Comparison of ENCODE assay signal across 8 mouse cellular contexts in genomic region chr2:121294753-121295607, GRCm38 (mm10). TPM values are rescaled to one million over a fixed set of nuclear protein-coding genes. Genes with fewer than 3 reads are reported as not detected.
DNase-seq lines count a peak whose midpoint lies in the region; ATAC-seq and TF ChIP-seq lines count a peak whose summit lies in the region.

No protein-coding gene starts in this region.

- peak; percentile 86 for ATAC-seq in hindbrain, embryonic 16.5 days
- ATAC-seq in limb, embryonic 15.5 days (ENCODE audit: insufficient number of reproducible peaks, low FRiP score, low TSS enrichment, low read depth) = peak; percentile 79
- peak; percentile 85 for ATAC-seq in neural tube, embryonic 15.5 days (ENCODE audit: low FRiP score)

- no peak for TF ChIP-seq POLR2A in spleen, adult 2 months (IDR thresholded peaks at IDR 0.05; ENCODE audit: low read depth, low read length)

- H3K36me3 ChIP-seq in spleen, adult 2 months (ENCODE audit: control insufficient read depth, insufficient read depth, low read length) = no peaks in the 10 kb centered on the region
- H3K36me3 ChIP-seq in hindbrain, embryonic 16.5 days (ENCODE audit: control insufficient read depth, insufficient read depth, low read length) = peaks cover 13% of the 10 kb centered on the region
- H3K36me3 ChIP-seq in limb, embryonic 15.5 days = peaks cover 3% of the 10 kb centered on the region; the same call in 1 of the 2 replicates
- H3K36me3 ChIP-seq in neural tube, embryonic 15.5 days = peaks cover 15% of the 10 kb centered on the region

- peak overlapping the region; percentile 45; the same call in 1 of the 2 replicates for H3K4me3 ChIP-seq in spleen, adult 2 months (ENCODE audit: extremely low read depth, insufficient read depth, insufficient read length)
- H3K4me3 ChIP-seq in gastrocnemius, adult 2 months = peak overlapping the region; percentile 70
- peak overlapping the region; percentile 69 for H3K4me3 ChIP-seq in hindbrain, embryonic 16.5 days (ENCODE audit: low read length)
- H3K4me3 ChIP-seq in limb, embryonic 15.5 days = peak overlapping the region; percentile 53
- peak overlapping the region; percentile 61 for H3K4me3 ChIP-seq in neural tube, embryonic 15.5 days (replicated peaks)

- DNase-seq in spleen, adult 2 months (ENCODE audit: low read depth in 1 of 2, low spot score in 2 of 2) = no peak
- DNase-seq in spleen, postnatal 36 days (ENCODE audit: low spot score in 2 of 2) = no peak
- peak; percentile 92 to 94 for DNase-seq in cerebellum, postnatal 10 days
- peak; percentile 77 for DNase-seq in gastrocnemius, adult 2 months
- DNase-seq in thymus, postnatal 14 days = no peak

- 8% methylated on average over 18 of the region's 18 CpGs for WGBS in spleen, adult 2 months
- WGBS in hindbrain, embryonic 16.5 days = 0% methylated on average over 18 of the region's 18 CpGs
- 1% methylated on average over 18 of the region's 18 CpGs for WGBS in limb, embryonic 15.5 days
- WGBS in neural tube, embryonic 15.5 days = under 1% methylated on average over 18 of the region's 18 CpGs

- H3K4me2 ChIP-seq in hindbrain, embryonic 16.5 days (ENCODE audit: low read length) = peak overlapping the region; percentile 73
- H3K4me2 ChIP-seq in limb, embryonic 15.5 days = peak overlapping the region; percentile 82
- H3K4me2 ChIP-seq in neural tube, embryonic 15.5 days = peak overlapping the region; percentile 89

- H3K4me1 ChIP-seq in spleen, adult 2 months (ENCODE audit: control insufficient read depth, insufficient read depth, insufficient read length) = 0 out of 2 replicates have a peak, but pooled peaks cover 8% of the 10 kb centered on the region
- H3K4me1 ChIP-seq in hindbrain, embryonic 16.5 days (ENCODE audit: control insufficient read depth, insufficient read depth, low read depth, low read length) = peaks cover 49% of the 10 kb centered on the region
- peaks cover 44% of the 10 kb centered on the region for H3K4me1 ChIP-seq in limb, embryonic 15.5 days
- peaks cover 68% of the 10 kb centered on the region for H3K4me1 ChIP-seq in neural tube, embryonic 15.5 days

- H3K27me3 ChIP-seq in spleen, adult 2 months (ENCODE audit: control insufficient read depth, insufficient read depth, low read length) = peaks cover 13% of the 10 kb centered on the region
- no peaks in the 10 kb centered on the region for H3K27me3 ChIP-seq in hindbrain, embryonic 16.5 days (replicated peaks; ENCODE audit: control insufficient read depth, insufficient read depth, low read length)
- peaks cover 58% of the 10 kb centered on the region for H3K27me3 ChIP-seq in limb, embryonic 15.5 days
- no peaks in the 10 kb centered on the region for H3K27me3 ChIP-seq in neural tube, embryonic 15.5 days (replicated peaks)

- H3K9me3 ChIP-seq in hindbrain, embryonic 16.5 days (ENCODE audit: control insufficient read depth, low read length) = no peaks in the 10 kb centered on the region
- no peaks in the 10 kb centered on the region for H3K9me3 ChIP-seq in limb, embryonic 15.5 days
- no peaks in the 10 kb centered on the region for H3K9me3 ChIP-seq in neural tube, embryonic 15.5 days (replicated peaks)

- H3K9ac ChIP-seq in hindbrain, embryonic 16.5 days (ENCODE audit: low read depth, low read length) = peak overlapping the region; percentile 80
- H3K9ac ChIP-seq in limb, embryonic 15.5 days = peak overlapping the region; percentile 31; the same call in 1 of the 2 replicates
- peak overlapping the region; percentile 75 for H3K9ac ChIP-seq in neural tube, embryonic 15.5 days (replicated peaks)

- no peak overlapping the region for H3K27ac ChIP-seq in spleen, adult 2 months (ENCODE audit: insufficient read depth, low read length)
- H3K27ac ChIP-seq in gastrocnemius, adult 2 months = peak overlapping the region; percentile 83
- peak overlapping the region; percentile 89 for H3K27ac ChIP-seq in hindbrain, embryonic 16.5 days (ENCODE audit: low read depth, low read length)
- peak overlapping the region; percentile 69 for H3K27ac ChIP-seq in limb, embryonic 15.5 days
- peak overlapping the region; percentile 87 for H3K27ac ChIP-seq in neural tube, embryonic 15.5 days (replicated peaks)

- intact Hi-C loops in gastrocnemius, adult 2 months (cut with DNase I) = no loop called here

- TF ChIP-seq CTCF in spleen, adult 2 months (IDR thresholded peaks at IDR 0.05; ENCODE audit: extremely low read depth, insufficient read depth, insufficient read length, insufficient replicate concordance) = no peak
- TF ChIP-seq CTCF in gastrocnemius, adult 2 months (IDR thresholded peaks at IDR 0.05) = no peak

RNA-seq across cellular contexts. Expression of gene Map1a, which starts 5.6 kb away (rescaled TPM):
- polyA plus RNA-seq in spleen, adult 2 months (2012; rRNA removed) = 1.2 and 1.3 TPM in 2 replicates
- 10 to 100 TPM in 1 of 2 experiments, 1 to 10 TPM in 1; 9.1 to 16.5 TPM for total RNA-seq in gastrocnemius, adult 2 months (2021)
- polyA plus RNA-seq in hindbrain, embryonic 16.5 days (2015; fragmentation: Nextera tagmentation; extraction: Ambion mirVana) = 29.6 and 46.5 TPM in 2 replicates
- 3.8 and 3.9 TPM in 2 replicates for polyA plus RNA-seq in limb, embryonic 15.5 days (2015; fragmentation: Nextera tagmentation; extraction: Ambion mirVana)
- polyA plus RNA-seq in neural tube, embryonic 15.5 days (2015; fragmentation: Nextera tagmentation; extraction: Ambion mirVana) = 32.5 and 38.6 TPM in 2 replicates

RNA-seq across cellular contexts. Expression of gene Trp53bp1, which starts 23.8 kb away (rescaled TPM):
- 16.5 and 21.1 TPM in 2 replicates for polyA plus RNA-seq in spleen, adult 2 months (2012; rRNA removed)
- total RNA-seq in gastrocnemius, adult 2 months (2021) = 10 to 100 TPM; 15.9 to 16.0 TPM
- 134 and 146 TPM in 2 replicates for polyA plus RNA-seq in hindbrain, embryonic 16.5 days (2015; fragmentation: Nextera tagmentation; extraction: Ambion mirVana)
- 52.4 and 62.6 TPM in 2 replicates for polyA plus RNA-seq in limb, embryonic 15.5 days (2015; fragmentation: Nextera tagmentation; extraction: Ambion mirVana)
- polyA plus RNA-seq in neural tube, embryonic 15.5 days (2015; fragmentation: Nextera tagmentation; extraction: Ambion mirVana) = 131 and 146 TPM in 2 replicates

Comparison
In these comparisons a context has a peak if more than half of its experiments do, and no peak if none do; other contexts are left out.
1. DNase-seq: peak in cerebellum, postnatal 10 days (2 of 2) and gastrocnemius, adult 2 months (single experiment); none in spleen, adult 2 months (0 of 2), spleen, postnatal 36 days (0 of 2) and thymus, postnatal 14 days (single experiment).
2. Peak in every context shown above with its lines, with median percentiles within 50 percentile points of each other: H3K4me3 ChIP-seq, ATAC-seq, H3K4me2 ChIP-seq and H3K9ac ChIP-seq.